Mouse (Mus musculus) stomach, embryonic 14.5 days (tissue): ENCODE results near the gene Zc3h13. TPM values are rescaled to one million over a fixed set of nuclear protein-coding genes. Genes with fewer than 3 reads are reported as not detected.

Source experiments
- ATAC-seq: fragments of 200-750 bp; cut with Nextera tagmentation; 2 replicates; pipeline ENCODE4 v1.8.0; 2017; ENCODE audit warnings: low read depth, moderate TSS enrichment; ENCODE audit not compliant: insufficient number of reproducible peaks, insufficient read depth, low FRiP score
- H3K27ac ChIP-seq: fragments of 300-500 bp; sonication (generic); 2 replicates; pipeline ENCODE4 v1.5.1; 2014; ENCODE audit warnings: mild to moderate bottlenecking, low read length, moderate library complexity, mixed read lengths
- H3K27me3 ChIP-seq: fragments of 300-500 bp; sonication (generic); 2 replicates; pipeline ENCODE4 v1.6.1; 2014; ENCODE audit warnings: low read length, control low read depth, mixed read lengths; ENCODE audit not compliant: control insufficient read depth, insufficient read depth
- H3K36me3 ChIP-seq: fragments of 300-500 bp; sonication (generic); 2 replicates; pipeline ENCODE4 v1.6.1; 2014; ENCODE audit warnings: mild to moderate bottlenecking, control low read depth, low read length, moderate library complexity, mixed read lengths; ENCODE audit not compliant: control insufficient read depth, insufficient read depth
- H3K4me1 ChIP-seq: fragments of 300-500 bp; sonication (generic); 2 replicates; pipeline ENCODE4 v1.6.1; 2014; ENCODE audit warnings: low read length, control low read depth, mixed read lengths; ENCODE audit not compliant: control insufficient read depth, insufficient read depth
- H3K4me2 ChIP-seq: fragments of 300-500 bp; sonication (generic); replicated peaks from 2 replicates; pipeline ENCODE4 v1.6.1; 2014; ENCODE audit warnings: low read depth, low read length, control low read depth
- H3K4me3 ChIP-seq: fragments of 300-500 bp; sonication (generic); 2 replicates; pipeline ENCODE4 v1.5.1; 2014; ENCODE audit warnings: low read depth, low read length, control low read depth
- H3K9ac ChIP-seq: fragments of 300-500 bp; sonication (generic); replicated peaks from 2 replicates; pipeline ENCODE4 v1.6.1; 2014; ENCODE audit warnings: low read depth, mild to moderate bottlenecking, control low read depth, low read length, moderate library complexity, mixed read lengths
- H3K9me3 ChIP-seq: fragments of 300-500 bp; sonication (generic); 2 replicates; pipeline ENCODE4 v1.6.1; 2016; ENCODE audit warnings: low read depth, low read length, control low read depth; ENCODE audit not compliant: control insufficient read depth
- WGBS: fragments of 180-500 bp; shearing (Covaris S2); extraction: QIAGEN DNeasy Blood & Tissue Kit; methylation state at CpG from one replicate; pipeline ENCODE4 v1.1.7; 2014; 5-methylcytosine and 5-hydroxymethylcytosine counted together
- microRNA-seq: library from miRNA; unstranded; fragments of <30 nt; microRNA quantifications from one replicate; pipeline ENCODE4, GENCODE M21; 2016
- polyA plus RNA-seq: library from polyadenylated mRNA; unstranded; fragments of >200 nt; fragmentation: Nextera tagmentation; extraction: Ambion mirVana; gene quantifications from 2 replicates; pipeline ENCODE4 v1.2.1, GENCODE M21; 2014

Gene Zc3h13
- polyA plus RNA-seq, 1 experiment from 2014 or later = 33.4 TPM

DNA sequence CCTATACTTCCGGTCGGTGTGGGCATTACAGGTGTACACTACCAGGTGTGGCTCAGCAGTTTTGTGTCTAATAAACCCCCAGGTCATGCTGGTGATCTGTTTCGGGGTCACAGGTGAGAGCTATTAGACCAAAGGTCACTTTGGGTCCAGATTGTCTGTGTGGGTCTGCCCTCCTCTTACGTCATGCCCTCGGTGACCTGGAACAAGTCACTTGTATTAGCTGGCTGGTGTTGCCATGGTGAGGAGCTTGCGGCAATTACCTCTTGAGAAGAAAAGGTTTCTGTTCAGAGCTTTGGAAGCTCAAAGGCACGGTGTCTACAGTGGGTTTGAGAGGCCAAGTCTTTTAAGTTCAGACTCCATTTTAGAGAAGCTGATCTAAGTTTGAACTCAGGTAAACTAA, 93.4 kb downstream of the Zc3h13 start:
- Histone ChIP-seq H3K4me2 (no peak overlapping the region), H3K36me3 (no peaks in the 10 kb centered on the region), H3K4me1 (no peaks in the 10 kb centered on the region), H3K27me3 (no peaks in the 10 kb centered on the region), H3K27ac (no peak overlapping the region), H3K4me3 (no peak overlapping the region), H3K9me3 (no peaks in the 10 kb centered on the region), H3K9ac (no peak overlapping the region)
- ATAC-seq = no peak
- WGBS = 59% methylated on average over 7 of the region's 7 CpGs

Small RNA genes lying within 50 kb of the gene (microRNA-seq; reads per million reads assigned to microRNA genes)
- gene Gm44482 = not detected

Other genes starting within 250 kb of the Zc3h13 start
- gene Lrrc63, start 153.5 kb upstream of the Zc3h13 start, polyA plus RNA-seq = not detected in 2 replicates
- 47.0 and 59.7 TPM in 2 replicates for gene Lcp1, start 153.3 kb upstream of the Zc3h13 start, polyA plus RNA-seq
- 2.7 TPM in 2 replicates for gene Cpb2, start 42.1 kb upstream of the Zc3h13 start, polyA plus RNA-seq
- gene Siah3, start 171.6 kb downstream of the Zc3h13 start, polyA plus RNA-seq = 0.34 and 0.51 TPM in 2 replicates